In the genomic region with DNA sequence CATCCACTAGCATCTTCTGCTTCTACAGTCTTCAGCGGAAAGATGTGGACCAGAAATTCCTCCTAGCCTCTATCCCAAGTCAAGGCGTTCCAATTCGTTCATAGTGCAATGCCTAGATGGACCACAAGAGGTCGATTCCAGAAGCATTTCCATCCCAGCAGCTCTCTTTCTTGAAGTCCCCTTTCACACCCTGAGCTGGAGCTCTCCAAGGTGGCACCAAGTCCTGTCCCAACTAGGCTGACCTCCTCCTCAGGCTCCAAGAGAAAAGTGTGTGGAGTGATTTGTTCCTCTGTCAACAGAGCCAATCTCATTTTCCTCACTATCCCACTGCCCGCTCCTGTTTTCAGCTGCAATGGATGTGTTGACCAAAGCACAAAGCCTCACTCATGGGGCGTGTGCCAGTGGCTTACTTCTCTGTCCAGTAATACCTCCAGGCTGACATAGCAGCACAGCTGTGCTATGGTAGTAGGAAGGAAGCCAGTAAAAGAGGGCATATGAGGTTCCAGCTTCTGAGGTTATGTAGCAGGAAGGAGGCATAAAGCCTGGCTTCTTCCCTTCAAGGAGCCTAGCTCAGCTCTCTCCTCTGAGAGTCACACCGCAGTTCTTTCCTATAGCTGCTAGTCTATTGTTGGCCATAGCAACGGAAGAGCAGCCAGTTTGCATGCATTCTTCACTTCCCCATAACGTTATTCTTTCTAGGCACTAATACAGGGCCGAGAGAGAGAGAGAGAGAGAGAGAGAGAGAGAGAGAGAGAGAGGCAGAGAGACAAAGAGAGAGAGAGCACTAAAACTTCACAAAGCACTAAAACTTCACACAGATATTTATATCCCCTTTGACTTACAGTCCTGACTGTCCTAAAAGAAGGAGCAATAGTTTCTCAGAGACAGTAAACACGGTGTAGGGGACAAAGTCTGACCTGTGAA, we compare ENCODE assay signal across 9 mouse cellular contexts. TPM values are rescaled to one million over a fixed set of nuclear protein-coding genes. Genes with fewer than 3 reads are reported as not detected.
A peak's percentile ranks its signal among the peaks of the same experiment; 100 is the strongest.
DNase-seq lines count a peak whose midpoint lies in the region; ATAC-seq and TF ChIP-seq lines count a peak whose summit lies in the region.
"Had no signal": no experiment of that assay in that cellular context is flagged by ENCODE, and none has a peak within 500 bp of the region (broad histone marks: within the 10 kb centered on the region; RNA-seq: fewer than 3 reads in every experiment).

No protein-coding gene starts in this region.

- DNase-seq in left cerebral cortex, adult 11 months (ENCODE audit: low spot score), result peak; percentile 50
- no peak for DNase-seq in left cerebral cortex, postnatal 4 days
- DNase-seq in R1 (ENCODE audit: low read depth, low spot score), result peak; percentile 98
- peak; percentile 86 for DNase-seq in embryo, embryonic 10.5 days (ENCODE audit: low spot score)
- DNase-seq in limb, embryonic 14.5 days (ENCODE audit: low spot score), result peak; percentile 77
- DNase-seq in neural tube, embryonic 10.5 days (ENCODE audit: extremely low spot score, low spot score), result peak; percentile 53

- H3K27ac ChIP-seq in hindbrain, embryonic 16.5 days (ENCODE audit: low read depth, low read length), result no peak overlapping the region; the same call in 1 of the 2 replicates
- H3K27ac ChIP-seq in limb, embryonic 14.5 days (replicated peaks; ENCODE audit: low read depth, low read length), result no peak overlapping the region

- H3K9ac ChIP-seq in hindbrain, embryonic 16.5 days (ENCODE audit: low read depth, low read length), result no peak overlapping the region
- H3K9ac ChIP-seq in limb, embryonic 14.5 days (ENCODE audit: low read depth, low read length, severe bottlenecking), result no peak overlapping the region

- H3K4me2 ChIP-seq in hindbrain, embryonic 16.5 days (ENCODE audit: low read length), result peak overlapping the region; percentile 67
- H3K4me2 ChIP-seq in limb, embryonic 14.5 days (replicated peaks; ENCODE audit: low read depth, low read length, severe bottlenecking), result peak overlapping the region; percentile 56; the same call in 1 of the 2 replicates

- H3K9me3 ChIP-seq in hindbrain, embryonic 16.5 days (ENCODE audit: control insufficient read depth, low read length), result no peaks in the 10 kb centered on the region
- no peaks in the 10 kb centered on the region for H3K9me3 ChIP-seq in limb, embryonic 14.5 days (ENCODE audit: control insufficient read depth, low read length)

- H3K27me3 ChIP-seq in hindbrain, embryonic 16.5 days (replicated peaks; ENCODE audit: control insufficient read depth, insufficient read depth, low read length), result peaks cover 4% of the 10 kb centered on the region; the same call in 1 of the 2 replicates
- no peaks in the 10 kb centered on the region for H3K27me3 ChIP-seq in limb, embryonic 14.5 days (ENCODE audit: control insufficient read depth, insufficient read depth, low read length)

- no peak for ATAC-seq in hindbrain, embryonic 16.5 days
- no peak for ATAC-seq in limb, embryonic 14.5 days (ENCODE audit: low FRiP score, low read depth)
- no peak for ATAC-seq in erythroid progenitor cell, adult 5-6 weeks (replicated peaks; ENCODE audit: low FRiP score, poor library complexity, severe bottlenecking)

- 34% methylated on average over 11 of the region's 11 CpGs for WGBS in hindbrain, embryonic 16.5 days
- 38% methylated on average over 11 of the region's 11 CpGs for WGBS in limb, embryonic 14.5 days

- no peak for TF ChIP-seq POLR2A in limb, embryonic 14.5 days (IDR thresholded peaks at IDR 0.05; ENCODE audit: borderline replicate concordance, extremely low read depth, insufficient read depth, insufficient read length)

- no peak overlapping the region for H3K4me3 ChIP-seq in hindbrain, embryonic 16.5 days (ENCODE audit: low read length)
- no peak overlapping the region for H3K4me3 ChIP-seq in limb, embryonic 14.5 days (replicated peaks; ENCODE audit: low read length)

- peaks cover 10% of the 10 kb centered on the region for H3K4me1 ChIP-seq in hindbrain, embryonic 16.5 days (ENCODE audit: control insufficient read depth, insufficient read depth, low read depth, low read length)
- H3K4me1 ChIP-seq in limb, embryonic 14.5 days (ENCODE audit: control insufficient read depth, insufficient read depth, low read length), result peaks cover 4% of the 10 kb centered on the region; the same call in 1 of the 2 replicates

- peaks cover 6% of the 10 kb centered on the region; the same call in 1 of the 2 replicates for H3K36me3 ChIP-seq in hindbrain, embryonic 16.5 days (ENCODE audit: control insufficient read depth, insufficient read depth, low read length)
- H3K36me3 ChIP-seq in limb, embryonic 14.5 days (ENCODE audit: control insufficient read depth, insufficient read depth, low read length), result no peaks in the 10 kb centered on the region

- intact Hi-C loops in left cerebral cortex, postnatal 4 days (cut with DNase I), result no loop called here

RNA-seq across cellular contexts. Expression of gene Phf12, which starts 2.0 kb away (rescaled TPM):
- total RNA-seq in left cerebral cortex, postnatal 4 days (2021), result 10 to 100 TPM; 62.0 to 63.9 TPM
- 11.8 and 12.5 TPM in 2 replicates for polyA plus RNA-seq in hindbrain, embryonic 16.5 days (2015; fragmentation: Nextera tagmentation; extraction: Ambion mirVana)
- polyA plus RNA-seq in limb, embryonic 14.5 days (2012; rRNA removed), result 81.2 and 85.8 TPM in 2 replicates
- 18.3 and 19.7 TPM in 2 replicates for polyA plus RNA-seq in limb, embryonic 14.5 days (2014; fragmentation: Nextera tagmentation; extraction: Ambion mirVana)
- total RNA-seq in erythroid progenitor cell, adult 5-6 weeks (2015; ENCODE audit: low replicate concordance), result 45.7 and 92.3 TPM in 2 replicates
- 27.2 and 39.9 TPM in 2 replicates for total RNA-seq in erythroid progenitor cell, adult 5-6 weeks (2017; ENCODE audit: low replicate concordance)

RNA-seq across cellular contexts. Expression of gene Sez6, which starts 49.9 kb away (rescaled TPM):
- 100 to 1,000 TPM; 246 to 287 TPM for total RNA-seq in left cerebral cortex, postnatal 4 days (2021)
- polyA plus RNA-seq in hindbrain, embryonic 16.5 days (2015; fragmentation: Nextera tagmentation; extraction: Ambion mirVana), result 132 and 156 TPM in 2 replicates
- 1.2 and 1.4 TPM in 2 replicates for polyA plus RNA-seq in limb, embryonic 14.5 days (2012; rRNA removed)
- polyA plus RNA-seq in limb, embryonic 14.5 days (2014; fragmentation: Nextera tagmentation; extraction: Ambion mirVana), result 0.98 and 1.2 TPM in 2 replicates
- not detected in 2 replicates for total RNA-seq in erythroid progenitor cell, adult 5-6 weeks (2015; ENCODE audit: low replicate concordance)
- total RNA-seq in erythroid progenitor cell, adult 5-6 weeks (2017; ENCODE audit: low replicate concordance), result not detected in 2 replicates
- total RNA-seq: hematopoietic stem cell, adult 5-6 weeks had no signal

RNA-seq across cellular contexts. Expression of gene Dhrs13, which starts 51.5 kb away (rescaled TPM):
- 10 to 100 TPM; 29.1 to 33.5 TPM for total RNA-seq in left cerebral cortex, postnatal 4 days (2021)
- polyA plus RNA-seq in hindbrain, embryonic 16.5 days (2015; fragmentation: Nextera tagmentation; extraction: Ambion mirVana), result 49.2 and 54.5 TPM in 2 replicates
- polyA plus RNA-seq in limb, embryonic 14.5 days (2012; rRNA removed), result 14.7 and 18.2 TPM in 2 replicates
- polyA plus RNA-seq in limb, embryonic 14.5 days (2014; fragmentation: Nextera tagmentation; extraction: Ambion mirVana), result 22.4 and 23.6 TPM in 2 replicates
- total RNA-seq in erythroid progenitor cell, adult 5-6 weeks (2015; ENCODE audit: low replicate concordance), result 10.1 and 10.8 TPM in 2 replicates
- total RNA-seq in erythroid progenitor cell, adult 5-6 weeks (2017; ENCODE audit: low replicate concordance), result 7.1 and 10.8 TPM in 2 replicates

RNA-seq across cellular contexts. Expression of gene Flot2, which starts 57.2 kb away (rescaled TPM):
- total RNA-seq in left cerebral cortex, postnatal 4 days (2021), result 100 to 1,000 TPM; 108 to 109 TPM
- 124 and 126 TPM in 2 replicates for polyA plus RNA-seq in hindbrain, embryonic 16.5 days (2015; fragmentation: Nextera tagmentation; extraction: Ambion mirVana)
- 68.5 and 81.2 TPM in 2 replicates for polyA plus RNA-seq in limb, embryonic 14.5 days (2012; rRNA removed)
- polyA plus RNA-seq in limb, embryonic 14.5 days (2014; fragmentation: Nextera tagmentation; extraction: Ambion mirVana), result 49.1 and 53.8 TPM in 2 replicates
- 15.1 and 24.7 TPM in 2 replicates for total RNA-seq in erythroid progenitor cell, adult 5-6 weeks (2015; ENCODE audit: low replicate concordance)
- total RNA-seq in erythroid progenitor cell, adult 5-6 weeks (2017; ENCODE audit: low replicate concordance), result 13.1 and 17.6 TPM in 2 replicates

Comparison
In these comparisons a context has a peak if more than half of its experiments do, and no peak if none do; other contexts are left out.
1. RNA of gene Sez6, which starts 49.9 kb away (total RNA-seq): 246 to 287 TPM in left cerebral cortex, postnatal 4 days; not detected in erythroid progenitor cell, adult 5-6 weeks; every median in the first group is over 100 times any median in the second.